Mouse (Mus musculus) brain, embryonic 14.5 days (tissue): Measurements from ENCODE around the gene Cd34.

Experiments
- CTCF ChIP-seq: fragments of 200-500 bp; IDR thresholded peaks from 2 replicates; pipeline ENCODE4 v1.5.1; 2012; ENCODE audit warnings: inconsistent platforms, mild to moderate bottlenecking, moderate library complexity, borderline replicate concordance; ENCODE audit not compliant: insufficient read depth, insufficient read length; ENCODE audit errors: extremely low read depth
- POLR2A ChIP-seq: fragments of 200-500 bp; IDR thresholded peaks from 2 replicates; pipeline ENCODE4 v1.6.1; 2012; ENCODE audit warnings: mild to moderate bottlenecking, inconsistent platforms, borderline replicate concordance; ENCODE audit not compliant: poor library complexity, insufficient read depth, insufficient read length, severe bottlenecking; ENCODE audit errors: extremely low read depth

DNA sequence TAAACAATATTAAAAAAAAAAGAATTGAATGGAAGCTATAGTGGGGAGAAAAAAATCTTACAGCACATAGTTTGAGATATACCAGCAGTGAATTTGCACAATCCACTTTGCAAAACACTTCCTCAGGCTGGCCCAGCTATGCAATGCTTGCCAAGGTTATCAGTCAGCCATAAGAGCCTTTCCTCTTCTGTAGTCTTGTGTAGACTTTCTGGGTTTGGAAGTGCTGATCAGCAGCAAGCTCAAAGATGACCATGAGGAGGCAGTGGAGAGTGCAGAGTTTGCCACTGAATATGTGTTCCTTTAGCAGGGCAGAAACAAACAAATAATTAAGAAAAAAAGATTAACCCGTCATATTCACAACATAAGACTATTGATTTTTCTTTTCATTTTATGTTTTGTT lies 50.4 kb downstream of the Cd34 start:
- TF ChIP-seq CTCF (no peak), POLR2A (no peak)
